8 mouse cellular contexts compared by ENCODE assay signal in the genomic region with DNA sequence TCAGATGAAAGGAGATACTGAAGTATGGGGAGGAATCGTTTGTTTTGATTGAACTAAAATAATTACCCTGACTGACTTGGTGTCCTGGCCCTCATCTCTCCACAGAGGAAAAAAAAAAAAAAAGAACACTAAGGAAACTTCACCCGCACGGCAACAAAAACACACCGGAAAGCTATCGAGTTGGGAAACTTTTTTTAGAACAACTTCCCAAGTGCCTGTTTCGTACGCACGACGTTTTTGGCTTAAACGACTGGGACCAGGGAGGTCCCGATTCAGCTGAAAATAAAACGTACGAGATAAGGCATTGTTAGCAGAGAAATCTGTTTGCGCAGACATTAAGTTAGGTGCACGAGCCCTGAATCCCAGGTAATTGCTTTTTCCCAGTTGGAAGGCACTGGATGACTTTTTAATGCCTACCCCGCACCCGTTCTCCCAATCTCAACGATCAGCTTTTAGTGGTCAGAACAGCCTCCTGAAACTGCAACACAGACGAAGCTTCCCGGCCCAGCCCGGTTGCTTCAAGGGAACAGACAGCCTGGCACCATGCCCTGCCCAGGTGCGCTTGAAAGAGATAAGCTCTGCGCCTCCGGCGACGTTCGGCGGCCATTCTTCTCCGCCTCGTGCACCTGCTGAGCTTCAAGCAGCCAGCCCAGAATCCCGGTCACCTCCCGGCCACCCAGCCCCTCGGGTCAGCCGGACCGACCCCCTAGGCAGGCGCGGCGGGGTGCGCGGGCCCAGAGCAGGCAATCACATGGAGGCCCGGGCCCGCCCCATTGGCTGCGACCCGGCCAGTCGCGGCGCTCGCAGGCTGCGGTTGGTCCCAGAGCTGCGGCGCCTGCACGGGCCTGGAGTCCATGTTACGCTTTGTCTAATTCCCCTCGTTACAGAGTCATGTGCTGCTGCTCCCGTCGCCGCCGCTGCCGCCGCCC. TPM values are rescaled to one million over a fixed set of nuclear protein-coding genes. Genes with fewer than 3 reads are reported as not detected.
DNase-seq lines count a peak whose midpoint lies in the region; ATAC-seq and TF ChIP-seq lines count a peak whose summit lies in the region.

Gene Lrrc8d (plus strand): TSS at position 829 of the 929 bp plus-strand sequence.

- 2% methylated on average over 55 of the region's 60 CpGs for WGBS in forebrain, postnatal 0 days
- under 1% methylated on average over 60 of the region's 60 CpGs for WGBS in lung, embryonic 15.5 days
- 2% methylated on average over 60 of the region's 60 CpGs for WGBS in thymus, adult 2 months

- peak within 1 kb of the TSS; percentile 89 for H3K4me3 ChIP-seq in E14TG2a.4 (replicated peaks; ENCODE audit: low read length)
- peak within 1 kb of the TSS; percentile 98 for H3K4me3 ChIP-seq in forebrain, postnatal 0 days (ENCODE audit: low read depth, low read length)
- H3K4me3 ChIP-seq in lung, embryonic 15.5 days: peak within 1 kb of the TSS; percentile 81
- H3K4me3 ChIP-seq in thymus, adult 2 months (ENCODE audit: control insufficient read depth, insufficient read depth, low read length): peak within 1 kb of the TSS; percentile 76

- H3K36me3 ChIP-seq in E14TG2a.4 (ENCODE audit: insufficient read depth, low read length): peaks cover 29% of the 10 kb centered on the region
- H3K36me3 ChIP-seq in forebrain, postnatal 0 days (ENCODE audit: insufficient read depth): no peaks in the 10 kb centered on the region; the same call in 1 of the 2 replicates
- no peaks in the 10 kb centered on the region for H3K36me3 ChIP-seq in lung, embryonic 15.5 days
- H3K36me3 ChIP-seq in thymus, adult 2 months (ENCODE audit: control insufficient read depth, insufficient read depth, low read length): no peaks in the 10 kb centered on the region

- H3K27me3 ChIP-seq in E14TG2a.4 (ENCODE audit: insufficient read depth, low read length): no peaks in the 10 kb centered on the region
- H3K27me3 ChIP-seq in forebrain, postnatal 0 days (ENCODE audit: insufficient read depth, low read length): no peaks in the 10 kb centered on the region
- no peaks in the 10 kb centered on the region; the same call in 1 of the 2 replicates for H3K27me3 ChIP-seq in lung, embryonic 15.5 days
- no peaks in the 10 kb centered on the region for H3K27me3 ChIP-seq in thymus, adult 2 months (ENCODE audit: control insufficient read depth, insufficient read depth, low read length)

- H3K4me1 ChIP-seq in E14TG2a.4 (replicated peaks; ENCODE audit: low read depth, low read length): peaks cover 65% of the 10 kb centered on the region
- H3K4me1 ChIP-seq in forebrain, postnatal 0 days (ENCODE audit: insufficient read depth): peaks cover 13% of the 10 kb centered on the region; the same call in 1 of the 2 replicates
- peaks cover 30% of the 10 kb centered on the region for H3K4me1 ChIP-seq in lung, embryonic 15.5 days
- peaks cover 20% of the 10 kb centered on the region for H3K4me1 ChIP-seq in thymus, adult 2 months (replicated peaks; ENCODE audit: control insufficient read depth, insufficient read depth, low read length)

- ATAC-seq in forebrain, postnatal 0 days: peak; percentile 98
- ATAC-seq in lung, embryonic 15.5 days (ENCODE audit: borderline replicate concordance, extremely low read depth, low FRiP score, low TSS enrichment): peak; percentile 91

- DNase-seq in cerebellum, adult 18-20 months: peak; percentile 82 to 90
- DNase-seq in forebrain, postnatal 0 days: peak; percentile 92
- peak; percentile 88 for DNase-seq in heart, postnatal 4 days
- peak; percentile 62 for DNase-seq in layer of hippocampus, adult 9-10 months (ENCODE audit: low spot score)
- DNase-seq in ovary, adult 18-20 months (ENCODE audit: low spot score): peak; percentile 80
- DNase-seq in thymus, adult 2 months: peak; percentile 79

- H3K9me3 ChIP-seq in E14TG2a.4 (ENCODE audit: low read length): peaks cover 15% of the 10 kb centered on the region
- H3K9me3 ChIP-seq in forebrain, postnatal 0 days (ENCODE audit: low read length): no peaks in the 10 kb centered on the region
- H3K9me3 ChIP-seq in lung, embryonic 15.5 days: no peaks in the 10 kb centered on the region

- TF ChIP-seq POLR2A in thymus, adult 2 months (IDR thresholded peaks at IDR 0.05; ENCODE audit: control insufficient read depth, extremely low read depth, insufficient read depth, low read length, poor library complexity): peak; percentile 39; the same call in 1 of the 2 replicates

- no peak for TF ChIP-seq CTCF in E14TG2a.4 (conservative IDR thresholded peaks at IDR 0.05; ENCODE audit: low read length)
- TF ChIP-seq CTCF in forebrain, postnatal 0 days (IDR thresholded peaks at IDR 0.05; ENCODE audit: low read depth): peak; percentile 34; the same call in 1 of the 2 replicates
- 0 out of 2 replicates have a peak, but pooled peaks have one; percentile 40 for TF ChIP-seq CTCF in thymus, adult 2 months (IDR thresholded peaks at IDR 0.05; ENCODE audit: borderline replicate concordance, control insufficient read depth, extremely low read depth, insufficient read depth, low read length, poor library complexity)

- H3K27ac ChIP-seq in forebrain, postnatal 0 days (ENCODE audit: low read depth, low read length): peak within 1 kb of the TSS; percentile 97
- peak within 1 kb of the TSS; percentile 93 for H3K27ac ChIP-seq in lung, embryonic 15.5 days
- H3K27ac ChIP-seq in thymus, adult 2 months (ENCODE audit: control insufficient read depth, insufficient read depth, low read length): peak within 1 kb of the TSS; percentile 38

- peak within 1 kb of the TSS; percentile 99 for H3K9ac ChIP-seq in forebrain, postnatal 0 days
- H3K9ac ChIP-seq in lung, embryonic 15.5 days: peak within 1 kb of the TSS; percentile 81

- H3K4me2 ChIP-seq in forebrain, postnatal 0 days (ENCODE audit: low read depth): peak within 1 kb of the TSS; percentile 86
- H3K4me2 ChIP-seq in lung, embryonic 15.5 days: peak within 1 kb of the TSS; percentile 85

RNA-seq across cellular contexts. Expression of gene Lrrc8d, which starts in this region (rescaled TPM):
- 11.8 and 16.8 TPM in 2 replicates for total RNA-seq in forebrain, postnatal 0 days (2014; rRNA removed)
- 25.6 and 37.2 TPM in 2 replicates for polyA plus RNA-seq in forebrain, postnatal 0 days (2015; fragmentation: Nextera tagmentation; extraction: Ambion mirVana)
- 10 to 100 TPM; 21.2 to 23.6 TPM for total RNA-seq in heart, postnatal 4 days (2021)
- polyA plus RNA-seq in lung, embryonic 15.5 days (2015; fragmentation: Nextera tagmentation; extraction: Ambion mirVana): 21.0 and 21.2 TPM in 2 replicates
- polyA plus RNA-seq in thymus, adult 2 months (2012; rRNA removed): 5.6 and 5.7 TPM in 2 replicates

Comparison
In these comparisons a context has a peak if more than half of its experiments do, and no peak if none do; other contexts are left out.
1. Peak in every context shown above with its lines: DNase-seq, ATAC-seq, H3K4me3 ChIP-seq and H3K27ac ChIP-seq.
2. H3K27ac ChIP-seq: peak in every context shown above with its lines; median percentile 97 in forebrain, postnatal 0 days; 93 in lung, embryonic 15.5 days; 38 in thymus, adult 2 months.